Mouse (Mus musculus): ENCODE measurements around the gene Yaf2.

The Yaf2 gene

DNA sequence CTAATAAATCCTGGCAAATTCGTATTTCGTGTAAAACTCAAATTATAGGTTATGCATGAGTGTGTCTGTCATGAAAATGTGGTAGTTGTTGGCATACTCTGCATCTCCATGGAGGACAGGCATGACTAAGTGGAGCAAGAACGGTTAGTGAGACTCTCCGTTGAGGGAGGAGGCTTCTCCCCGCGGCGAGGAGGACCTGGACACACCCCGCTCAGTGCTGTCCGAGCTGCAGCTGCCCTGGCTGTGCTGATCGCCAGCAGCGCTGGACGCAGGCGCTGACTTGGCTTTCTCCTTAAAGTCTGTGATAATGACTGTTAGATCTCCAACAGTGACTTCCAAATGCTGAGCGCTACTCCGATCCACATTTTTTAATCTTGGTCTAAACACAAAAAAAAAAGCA lies 51.5 kb downstream of the Yaf2 start:
- DNase-seq = peak; percentile 17 to 40

DNA sequence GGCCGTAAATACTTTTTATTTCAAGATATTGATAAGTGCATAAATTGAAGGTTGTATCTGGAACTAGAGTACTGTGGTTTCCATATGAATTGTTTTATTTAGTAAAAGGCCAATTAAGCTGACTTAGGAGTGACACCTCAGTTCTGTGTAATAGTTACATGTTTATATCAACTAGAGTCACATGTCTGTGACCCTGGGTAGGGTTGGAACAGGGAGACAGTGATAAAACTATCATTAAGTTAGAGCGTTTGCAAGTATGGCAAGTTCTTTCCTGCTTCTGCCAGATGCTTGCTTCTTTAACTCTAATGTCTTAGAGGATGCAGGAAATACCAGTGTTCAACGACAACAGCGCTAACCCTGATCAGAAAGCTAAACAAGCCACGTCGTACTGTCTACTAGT lies 52.4 kb downstream of the Yaf2 start:
- no peak for DNase-seq

DNA sequence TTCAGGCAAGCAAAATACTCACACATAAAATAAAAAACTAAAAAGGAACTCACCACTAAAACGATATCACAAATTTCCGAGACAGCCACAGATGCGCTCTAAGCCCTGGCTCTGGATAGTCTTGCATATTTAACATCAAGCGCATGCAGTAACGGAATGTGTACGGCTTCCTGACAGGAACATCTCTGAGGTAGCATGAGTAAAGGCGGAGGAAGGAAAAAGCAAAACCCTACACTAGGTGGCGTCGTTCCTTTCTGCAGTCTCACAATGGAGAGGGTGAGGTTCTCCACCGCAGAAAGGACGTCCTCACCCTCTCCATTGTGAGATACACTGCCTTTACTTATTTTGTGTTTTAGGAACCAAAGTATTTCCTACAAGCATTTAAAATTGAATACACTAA lies 53.4 kb downstream of the Yaf2 start:
- DNase-seq = peak; percentile 51 to 63

DNA sequence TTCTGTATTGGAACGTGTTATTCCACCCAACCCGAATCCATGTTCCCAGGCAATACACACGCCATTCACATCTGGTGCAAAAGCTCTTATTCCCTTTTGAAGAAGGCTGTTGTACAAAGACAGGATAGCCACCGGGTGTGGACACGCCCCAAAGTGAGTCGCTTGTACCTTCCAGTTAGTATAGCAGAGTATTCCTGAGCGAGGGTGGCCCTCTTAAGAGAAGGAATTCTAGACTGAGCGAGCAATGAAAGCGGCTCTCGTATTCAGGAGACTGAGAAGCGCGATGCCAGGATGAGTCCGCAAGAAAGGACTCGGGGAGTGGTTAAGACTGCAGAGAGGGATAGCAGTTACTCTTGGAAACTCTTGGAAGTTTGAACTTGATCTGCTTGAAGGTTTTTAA lies 60.5 kb downstream of the Yaf2 start:
- peak; percentile 22 to 27 for DNase-seq

DNA sequence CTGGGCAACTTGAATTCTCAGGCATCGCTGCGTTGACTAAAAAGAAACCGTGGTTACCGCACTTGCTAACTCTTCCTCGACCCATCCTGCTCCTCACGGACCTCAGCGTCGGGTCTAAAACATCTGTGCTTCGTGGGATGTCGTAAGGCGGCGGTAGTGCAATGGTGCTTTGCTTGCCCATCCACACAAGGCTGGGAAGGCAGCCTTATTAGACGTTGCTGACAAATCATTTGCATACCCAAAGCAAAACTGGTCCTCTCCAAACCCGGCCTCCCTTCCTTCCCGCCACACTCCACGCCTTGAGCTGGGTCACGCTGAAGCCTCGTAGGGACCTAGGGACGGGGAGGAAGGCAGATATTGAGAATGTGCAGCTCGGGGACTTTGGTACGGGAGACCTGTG lies 61.1 kb downstream of the Yaf2 start:
- DNase-seq = peak in 1 of 2 experiments; percentile 53

DNA sequence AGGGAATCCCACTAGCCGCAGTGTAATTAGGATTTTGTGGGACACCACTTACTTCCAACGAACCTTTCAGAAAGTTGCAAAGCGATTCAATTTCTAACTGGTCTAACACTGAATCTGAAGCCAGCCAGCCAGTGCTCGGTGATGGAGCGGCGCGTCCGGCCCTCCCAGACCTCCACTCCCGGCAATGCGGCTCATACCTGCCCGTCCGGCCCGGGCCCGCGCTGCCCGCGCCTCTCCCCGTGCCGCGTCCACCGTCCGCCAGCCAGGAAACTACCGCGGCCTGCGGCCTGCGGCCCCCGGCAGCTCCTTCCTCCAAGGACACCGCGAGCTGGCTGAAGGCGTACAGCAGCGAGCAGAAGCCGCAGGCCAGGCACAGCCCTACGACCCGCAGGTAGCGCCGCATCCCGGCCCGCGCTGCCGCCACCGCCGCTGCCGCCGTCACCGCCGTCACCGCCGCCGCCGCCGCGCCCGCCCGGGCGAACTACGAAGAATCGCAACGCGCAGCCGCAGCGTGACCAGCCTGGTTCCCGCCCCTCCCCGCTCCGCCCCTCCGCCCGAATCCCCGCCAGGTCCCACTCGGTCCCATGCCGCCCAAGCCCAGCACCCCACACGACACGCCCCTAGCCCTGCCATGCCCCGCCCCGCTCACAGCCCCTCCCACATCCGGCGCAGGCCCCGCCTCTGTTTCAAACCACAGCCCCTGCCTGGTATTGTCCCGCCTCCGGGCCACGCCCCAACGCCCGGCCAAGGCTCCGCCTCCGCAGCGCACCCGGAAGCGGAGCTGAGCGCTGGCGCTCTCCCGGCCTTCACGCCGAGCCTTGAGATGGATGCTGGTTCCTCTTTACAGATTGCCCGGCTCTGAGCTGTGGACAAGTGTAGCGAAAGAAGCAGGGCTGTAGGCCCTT lies 61.8 kb downstream of the Yaf2 start, which contains the start of gene Gxylt1:
Gene Gxylt1, minus strand, starts transcription at position 501 of the 905 bp plus-strand sequence.
- peak; percentile 100 for DNase-seq

DNA sequence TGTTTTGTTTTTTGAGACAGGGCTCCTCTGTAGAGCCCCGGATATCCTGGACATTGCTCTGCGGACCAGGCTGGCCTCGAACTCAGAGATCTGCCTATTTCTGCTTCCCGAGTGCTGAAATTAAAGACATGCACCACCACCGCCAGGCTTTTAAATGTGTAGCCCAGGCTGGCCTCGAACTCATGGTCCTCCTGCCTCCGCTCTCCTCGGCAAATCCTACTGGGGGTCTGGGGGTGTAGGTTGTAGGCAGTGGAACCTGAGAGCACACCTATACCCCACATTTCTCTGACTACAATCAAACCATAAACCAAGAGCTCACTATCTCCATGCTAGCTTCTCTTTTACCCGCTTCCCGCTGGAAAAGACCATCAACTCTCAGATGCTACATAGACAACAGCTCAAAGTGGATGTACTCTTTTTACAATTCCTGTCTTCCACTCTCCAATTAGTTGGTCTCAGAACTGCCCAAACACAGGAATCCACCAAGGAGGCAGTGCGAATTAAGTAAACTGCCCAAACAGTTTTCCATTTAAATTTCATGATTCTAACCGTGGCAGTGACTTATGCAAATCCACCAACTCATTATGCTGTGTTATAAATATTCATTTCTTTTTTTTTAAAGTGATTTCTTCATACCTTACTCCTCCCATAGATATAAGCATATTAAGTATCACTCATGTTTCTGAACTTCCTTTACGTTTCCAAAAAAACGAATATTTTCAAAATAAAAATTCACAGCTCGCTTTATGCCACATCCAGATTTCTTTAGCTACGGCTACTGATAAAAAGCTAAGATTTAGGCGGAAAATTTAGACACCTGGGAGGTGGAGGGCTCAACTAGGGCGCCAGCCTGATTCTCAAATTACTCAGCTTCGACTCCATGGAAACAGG lies 62.7 kb downstream of the Yaf2 start:
- DNase-seq = peak in 1 of 2 experiments; percentile 13

DNA sequence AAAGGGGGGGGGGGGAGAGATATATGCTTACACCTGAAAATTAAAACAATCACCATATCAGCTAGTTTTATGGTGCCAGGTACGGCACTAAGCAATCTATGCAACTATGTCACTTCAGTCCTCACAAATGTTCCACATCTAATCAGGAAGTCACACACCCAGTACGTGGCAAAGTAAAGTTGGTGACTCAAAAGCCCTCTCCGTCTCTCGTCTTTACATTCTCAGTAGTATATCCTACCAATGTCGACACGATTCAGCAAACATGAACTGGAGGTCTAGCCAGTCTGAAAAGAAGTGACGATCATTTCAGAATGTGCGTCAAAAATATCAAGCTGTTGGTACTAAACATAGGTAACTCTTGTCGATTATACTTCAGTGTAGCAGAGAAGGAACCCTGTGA lies 63.8 kb downstream of the Yaf2 start:
- DNase-seq = no peak

DNA sequence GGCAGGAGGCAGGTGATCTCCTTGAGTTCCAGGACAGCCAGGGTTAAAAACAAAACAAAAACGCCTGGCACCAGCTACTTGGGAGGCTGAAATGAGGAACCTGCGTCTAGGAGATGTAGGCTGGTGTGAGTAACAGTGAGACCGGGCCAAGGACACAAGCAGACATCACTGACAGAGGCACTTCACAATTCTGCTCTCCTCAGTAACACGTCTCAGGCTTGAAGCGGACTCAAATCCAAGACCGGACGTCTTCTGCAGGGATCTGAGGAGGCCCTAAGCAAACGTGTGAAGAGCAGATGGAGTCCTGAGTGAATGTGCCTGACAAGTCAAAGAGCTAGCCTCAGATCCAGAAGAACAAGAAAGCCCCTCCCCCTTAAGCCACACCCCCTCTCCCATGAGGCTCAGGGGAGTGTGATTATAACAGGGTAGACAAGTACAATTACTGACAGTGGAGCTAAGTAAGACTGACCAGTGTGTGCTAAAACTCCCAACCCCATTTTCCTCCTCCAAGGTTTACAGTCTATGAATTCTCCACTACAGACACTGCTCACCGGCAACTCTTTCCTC lies 66.4 kb downstream of the Yaf2 start:
- no peak for DNase-seq

DNA sequence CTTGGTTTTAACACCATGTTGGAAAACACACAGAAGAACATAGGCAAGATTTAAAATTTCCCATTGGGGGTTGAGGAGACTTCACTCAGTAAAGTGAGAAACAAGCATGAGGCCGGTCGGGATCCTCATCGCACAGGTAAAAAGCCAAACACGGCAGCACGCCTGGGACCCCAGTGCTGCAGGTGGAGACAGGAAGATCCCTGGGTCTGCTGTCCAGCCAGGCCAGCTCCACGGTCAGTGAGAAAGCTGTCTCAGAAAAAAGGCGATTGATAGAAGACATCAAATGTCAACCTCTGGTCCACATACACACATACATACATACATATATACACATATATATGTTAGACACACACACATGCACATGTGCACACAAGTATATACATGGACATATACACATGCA lies 67.2 kb downstream of the Yaf2 start:
- no peak for DNase-seq

DNA sequence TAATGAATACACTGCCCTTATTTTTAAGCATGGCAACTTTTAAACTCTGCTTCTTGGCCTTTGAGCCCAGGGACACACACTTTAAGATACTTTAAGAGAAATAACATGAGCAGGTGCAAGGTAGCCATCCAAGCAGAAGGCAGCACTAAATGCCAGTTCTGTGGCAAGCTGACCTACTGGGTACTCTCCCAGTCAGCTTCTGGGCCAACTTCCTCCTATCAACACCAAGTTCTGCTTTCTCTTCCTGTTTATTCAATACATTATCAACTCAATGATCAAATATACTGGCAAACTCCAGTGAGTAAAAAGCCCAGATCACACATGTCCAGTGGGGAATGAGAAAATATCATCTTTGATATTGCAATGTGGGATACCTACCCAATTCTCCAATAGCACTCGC lies 68.7 kb downstream of the Yaf2 start:
- DNase-seq = no peak

DNA sequence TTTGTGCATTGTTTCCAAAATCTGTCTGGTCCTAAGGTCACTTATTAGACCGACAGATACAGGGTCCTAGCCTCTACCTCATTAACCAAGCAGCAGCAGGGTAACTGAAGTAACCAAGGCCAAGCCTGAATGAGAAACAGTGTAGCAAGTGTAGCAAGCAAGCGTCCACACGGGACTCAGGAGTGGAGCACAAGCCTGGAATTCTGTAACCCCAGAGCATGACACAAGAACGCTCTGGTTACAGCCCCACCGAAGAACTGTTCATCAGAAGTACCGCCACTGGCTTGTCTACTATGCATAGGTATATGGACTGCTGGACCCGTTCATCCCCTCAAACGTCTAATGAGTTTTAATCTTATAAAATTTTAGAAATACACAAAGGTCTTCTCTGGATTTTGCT lies 69.3 kb downstream of the Yaf2 start:
- no peak for DNase-seq

DNA sequence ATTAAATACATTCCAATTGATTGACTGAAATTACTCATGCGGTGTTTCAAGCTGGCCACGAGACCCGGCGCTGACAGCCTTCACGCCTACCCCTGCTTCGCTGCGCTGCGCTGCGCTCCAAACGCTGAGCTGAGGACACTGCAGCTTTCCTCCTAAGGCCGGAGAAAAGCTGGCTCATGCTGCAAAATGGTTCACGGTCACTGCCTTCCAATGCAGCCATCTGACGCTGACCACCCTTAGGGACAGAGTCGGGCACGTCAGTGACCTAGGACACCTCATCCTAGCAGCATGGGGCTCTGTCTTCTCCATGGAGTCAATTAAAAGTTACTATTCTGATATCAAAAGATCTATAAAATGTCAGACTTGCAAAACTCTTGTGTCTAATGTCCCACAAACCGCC lies 70.4 kb downstream of the Yaf2 start:
- DNase-seq = peak; percentile 77 to 79

DNA sequence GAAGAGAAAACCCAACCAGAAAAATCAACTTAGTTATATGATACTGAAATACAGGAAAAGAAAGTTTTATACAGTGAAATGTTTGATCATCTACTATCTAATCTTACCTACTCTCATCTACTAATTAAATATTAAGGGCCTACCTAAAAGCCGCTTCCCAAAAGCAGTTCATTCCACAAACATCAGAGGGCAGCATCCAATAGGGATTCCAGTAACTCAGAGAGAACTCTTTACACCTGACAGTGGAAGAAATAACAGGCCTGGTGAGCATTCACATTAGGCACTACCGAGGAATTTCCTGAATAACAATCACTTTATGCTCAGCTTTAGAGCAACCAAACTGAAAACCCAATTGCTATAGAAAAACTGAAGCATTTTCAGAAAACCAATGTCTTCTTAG lies 71.0 kb downstream of the Yaf2 start:
- peak; percentile 87 to 89 for DNase-seq

DNA sequence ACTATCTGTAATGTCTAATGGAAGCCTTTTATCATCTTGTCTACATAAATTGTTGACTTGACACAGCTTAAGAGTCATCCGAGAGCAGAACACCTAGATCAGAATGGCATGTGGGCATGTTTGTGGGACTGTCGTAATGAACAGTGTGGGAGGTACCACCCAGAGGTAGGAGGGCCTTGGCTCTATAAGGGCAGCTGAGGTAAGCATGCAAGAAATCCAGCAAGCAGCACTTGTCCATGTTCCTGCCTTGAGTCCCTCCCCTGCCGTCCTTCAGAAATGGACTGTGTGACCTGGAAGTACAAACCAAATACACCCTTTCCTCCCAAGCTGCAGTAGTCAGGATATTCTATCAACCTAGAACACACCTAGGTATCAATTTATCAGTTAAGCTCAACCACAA lies 71.5 kb downstream of the Yaf2 start:
- no peak for DNase-seq

DNA sequence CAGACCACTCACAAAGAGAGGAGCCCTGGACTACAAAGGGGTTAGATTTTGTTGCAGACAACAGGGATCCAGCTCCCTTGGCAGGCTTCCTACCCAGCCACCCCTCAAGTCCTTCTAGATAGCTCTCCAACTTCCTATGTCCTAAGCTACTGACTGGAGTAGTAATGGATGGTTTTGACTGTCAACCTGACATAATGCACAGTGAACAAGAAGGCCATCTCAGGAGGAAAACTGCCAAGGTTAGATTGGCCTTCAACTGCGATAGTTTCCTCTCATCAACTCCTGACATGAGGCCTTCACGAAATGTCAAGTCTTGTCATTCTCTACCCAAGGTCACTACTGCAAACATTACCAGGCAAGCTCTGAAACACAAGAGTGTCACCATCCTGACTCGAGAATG lies 72.5 kb downstream of the Yaf2 start:
- DNase-seq = no peak

DNA sequence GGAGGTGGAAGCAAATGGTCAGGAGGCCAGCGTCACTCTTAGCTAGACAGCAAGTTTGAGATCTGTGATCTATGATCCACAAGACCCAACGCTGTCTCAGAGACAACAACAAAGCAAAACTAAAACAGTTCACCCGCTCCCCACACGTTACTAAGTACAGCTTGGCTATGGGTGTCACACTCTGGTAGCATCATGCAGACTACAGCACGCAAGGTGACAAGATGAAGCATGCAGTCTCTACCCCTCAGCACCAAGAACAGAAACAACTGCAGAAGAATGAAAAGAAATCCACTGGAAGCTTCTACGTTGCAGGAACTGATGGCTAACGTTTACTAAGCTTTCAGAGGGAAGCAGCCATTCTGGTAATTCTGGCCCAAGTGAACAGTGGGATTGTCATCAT lies 73.2 kb downstream of the Yaf2 start:
- DNase-seq = no peak

DNA sequence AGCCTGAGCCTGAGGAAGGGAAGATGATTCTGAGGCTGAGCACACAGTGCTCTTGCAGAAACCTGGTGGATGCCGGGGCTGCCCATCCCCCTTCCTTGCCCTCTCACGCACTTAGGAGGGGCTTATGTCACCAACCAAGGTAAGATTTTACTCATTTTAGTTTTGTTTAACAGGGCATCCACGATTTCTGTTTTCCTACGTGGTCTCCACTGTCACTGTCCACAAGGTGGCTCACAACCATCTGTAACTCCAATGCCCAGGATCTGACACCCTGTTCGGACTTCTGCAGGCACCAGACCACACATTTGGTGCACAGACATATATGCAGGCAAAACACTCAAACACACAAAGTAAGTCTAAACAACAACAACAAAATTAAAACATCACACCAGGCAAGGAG lies 73.9 kb downstream of the Yaf2 start:
- peak; percentile 40 to 47 for DNase-seq

DNA sequence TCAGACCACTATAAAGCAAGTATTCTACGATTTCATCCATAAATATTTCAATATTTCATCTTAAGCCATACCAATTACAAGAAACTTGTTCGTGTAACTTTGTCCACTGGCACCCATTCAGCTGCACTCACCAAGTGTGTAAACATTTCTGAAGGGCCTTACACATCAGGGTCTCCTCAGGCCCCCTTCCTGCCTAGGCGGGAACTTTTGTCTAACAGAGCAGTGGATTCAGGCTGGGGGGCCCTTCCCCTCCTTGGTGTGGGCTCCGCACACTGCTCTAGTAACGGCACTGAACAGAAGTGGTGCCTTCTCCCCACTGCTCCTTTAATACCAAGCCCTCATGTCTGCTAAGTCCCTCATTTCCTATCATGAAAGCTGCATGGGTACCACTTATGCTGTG lies 74.5 kb downstream of the Yaf2 start:
- DNase-seq = no peak

DNA sequence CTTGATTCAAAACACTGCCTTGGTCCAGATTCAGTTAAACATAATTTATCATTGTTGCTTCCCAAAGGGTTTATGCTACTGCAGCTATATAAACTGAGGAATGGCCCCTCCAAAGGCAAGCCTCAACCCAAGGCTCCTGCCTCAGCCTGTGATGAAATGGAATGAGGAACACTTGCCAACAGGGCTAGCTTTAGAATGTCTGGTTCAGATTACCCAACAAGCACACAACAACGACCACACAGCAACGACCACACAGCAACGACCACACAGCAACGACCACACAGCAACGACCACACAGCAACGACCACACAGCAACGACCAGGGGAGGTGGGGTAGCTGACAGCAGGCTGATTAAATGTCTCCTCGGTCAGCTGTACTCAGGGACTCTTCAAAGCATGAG lies 76.8 kb downstream of the Yaf2 start:
- DNase-seq = no peak

DNA sequence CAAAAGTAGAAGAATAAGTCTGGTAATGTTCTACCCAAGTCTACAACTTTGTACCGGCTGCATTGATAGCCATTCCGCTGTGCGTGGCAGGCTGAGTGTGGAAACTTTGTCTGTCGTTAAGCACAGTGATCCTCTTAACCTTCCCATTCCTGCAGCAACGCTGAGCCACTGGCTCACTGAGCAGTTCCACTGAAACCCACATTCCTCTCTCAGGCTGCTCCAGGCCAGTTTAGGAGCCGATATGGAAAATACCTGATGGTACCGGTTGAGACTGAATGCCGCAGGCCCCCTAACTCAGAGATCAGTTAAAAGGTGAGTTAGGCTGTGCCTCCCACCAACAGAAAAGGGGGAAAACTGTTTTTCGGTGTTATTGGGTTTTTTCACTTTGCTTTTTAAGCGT lies 81.4 kb downstream of the Yaf2 start:
- no peak for DNase-seq

DNA sequence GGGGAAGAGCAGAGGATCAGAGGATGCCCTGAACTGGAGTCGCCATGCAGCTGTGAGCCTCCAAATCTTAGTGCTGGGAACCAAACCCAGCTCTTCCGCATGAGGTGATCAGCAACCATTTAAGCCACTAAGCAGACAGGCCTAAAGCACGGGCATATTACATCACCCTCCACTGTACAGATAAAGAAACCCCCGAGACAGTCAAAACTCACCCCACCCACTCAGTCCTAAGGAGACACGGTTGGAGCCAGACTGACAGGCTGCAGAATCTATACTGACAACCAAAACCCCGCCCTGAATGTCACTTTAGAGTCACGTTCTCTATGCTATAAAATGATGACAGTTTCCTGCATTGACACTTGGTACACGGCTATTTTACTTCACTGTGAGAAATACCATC lies 83.6 kb downstream of the Yaf2 start:
- DNase-seq = no peak

DNA sequence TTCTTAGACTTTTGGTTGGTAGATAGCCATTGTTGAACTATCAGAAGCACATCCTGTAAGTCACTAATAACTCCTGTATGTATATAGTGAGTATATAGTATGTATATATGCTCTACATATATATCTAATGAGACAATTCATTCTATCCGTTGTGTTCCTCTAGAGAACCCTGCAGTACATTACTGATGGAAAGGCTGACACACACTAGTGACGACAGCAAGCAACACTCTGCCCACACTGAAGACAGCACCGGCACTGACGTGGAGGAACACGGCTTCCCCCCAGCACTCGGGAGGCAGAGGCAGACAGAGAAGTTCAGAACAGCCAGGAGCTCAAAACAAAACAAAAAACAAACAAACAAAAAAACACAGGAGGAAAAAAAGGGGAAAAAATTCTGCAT lies 84.3 kb downstream of the Yaf2 start:
- DNase-seq = no peak

All from cerebellum, postnatal 10 days (tissue).